23 mouse cellular contexts compared by ENCODE assay signal in genomic region chr9:68873838-68874237, GRCm38 (mm10).
A peak's percentile ranks its signal among the peaks of the same experiment; 100 is the strongest.
DNase-seq lines count a peak whose midpoint lies in the region; ATAC-seq and TF ChIP-seq lines count a peak whose summit lies in the region.
"Had no signal": no experiment of that assay in that cellular context is flagged by ENCODE, and none has a peak within 500 bp of the region (broad histone marks: within the 10 kb centered on the region; RNA-seq: fewer than 3 reads in every experiment).

No protein-coding gene starts in this region.

- H3K4me1 ChIP-seq in heart, embryonic 11.5 days (ENCODE audit: control insufficient read depth, insufficient read depth, low read length) = peaks cover 3% of the 10 kb centered on the region; the same call in 1 of the 2 replicates
- H3K4me1 ChIP-seq in limb, embryonic 10.5 days = peaks cover 81% of the 10 kb centered on the region
- no peaks in the 10 kb centered on the region for H3K4me1 ChIP-seq in lung, adult 2 months (ENCODE audit: control insufficient read depth, insufficient read depth, low read length)
- H3K4me1 ChIP-seq: forebrain, embryonic 15.5 days had no signal

- no peaks in the 10 kb centered on the region for H3K9me3 ChIP-seq in heart, embryonic 11.5 days (replicated peaks; ENCODE audit: control insufficient read depth, low read length)
- H3K9me3 ChIP-seq in limb, embryonic 10.5 days (replicated peaks) = no peaks in the 10 kb centered on the region
- H3K9me3 ChIP-seq: forebrain, embryonic 12.5 days; forebrain, embryonic 15.5 days; heart, embryonic 10.5 days; hindbrain, embryonic 12.5 days; hindbrain, embryonic 15.5 days had no signal

- no peak overlapping the region for H3K27ac ChIP-seq in heart, embryonic 11.5 days (ENCODE audit: low read depth, low read length)
- H3K27ac ChIP-seq in limb, embryonic 10.5 days = peak overlapping the region; percentile 58; the same call in 1 of the 2 replicates
- H3K27ac ChIP-seq: forebrain, embryonic 12.5 days; forebrain, embryonic 15.5 days; heart, adult 2 months; heart, embryonic 10.5 days; hindbrain, embryonic 12.5 days; hindbrain, embryonic 15.5 days had no signal

- no peak overlapping the region for H3K4me2 ChIP-seq in heart, embryonic 11.5 days
- H3K4me2 ChIP-seq: forebrain, embryonic 12.5 days; forebrain, embryonic 15.5 days; hindbrain, embryonic 12.5 days; hindbrain, embryonic 15.5 days had no signal

- H3K4me3 ChIP-seq in heart, embryonic 11.5 days (ENCODE audit: low read depth, low read length) = no peak overlapping the region
- H3K4me3 ChIP-seq in limb, embryonic 10.5 days = no peak overlapping the region
- H3K4me3 ChIP-seq in lung, adult 2 months (replicated peaks; ENCODE audit: extremely low read depth, low read depth, low read length) = no peak overlapping the region
- H3K4me3 ChIP-seq: erythroblast, embryonic 14.5 days; forebrain, embryonic 12.5 days; forebrain, embryonic 15.5 days; heart, adult 2 months; heart, embryonic 10.5 days; hindbrain, embryonic 12.5 days; hindbrain, embryonic 15.5 days had no signal

- no peak for TF ChIP-seq POLR2A in lung, adult 2 months (IDR thresholded peaks at IDR 0.05; ENCODE audit: borderline replicate concordance, extremely low read depth, low read depth, low read length)

- TF ChIP-seq CTCF in lung, adult 2 months (IDR thresholded peaks at IDR 0.05; ENCODE audit: insufficient read depth, low read length) = no peak

- H3K9ac ChIP-seq in heart, embryonic 11.5 days (ENCODE audit: low read depth, low read length) = no peak overlapping the region
- H3K9ac ChIP-seq: forebrain, embryonic 12.5 days; forebrain, embryonic 15.5 days; hindbrain, embryonic 12.5 days; hindbrain, embryonic 15.5 days had no signal

- H3K36me3 ChIP-seq in heart, embryonic 11.5 days (ENCODE audit: control insufficient read depth, insufficient read depth, low read length) = no peaks in the 10 kb centered on the region
- H3K36me3 ChIP-seq in limb, embryonic 10.5 days = no peaks in the 10 kb centered on the region
- H3K36me3 ChIP-seq: forebrain, embryonic 12.5 days; forebrain, embryonic 15.5 days; G1E; heart, embryonic 10.5 days; hindbrain, embryonic 12.5 days; hindbrain, embryonic 15.5 days had no signal

- ATAC-seq in heart, embryonic 11.5 days (replicated peaks; ENCODE audit: insufficient number of reproducible peaks, low FRiP score, low TSS enrichment) = no peak
- ATAC-seq: forebrain, embryonic 15.5 days; Patski had no signal

- WGBS in heart, embryonic 11.5 days (ENCODE audit: insufficient replicate concordance) = 89% methylated on average over 4 of the region's 4 CpGs
- 86% methylated on average over 4 of the region's 4 CpGs for WGBS in limb, embryonic 10.5 days
- 81% methylated on average over 4 of the region's 4 CpGs for WGBS in lung, adult 2 months

- H3K27me3 ChIP-seq in heart, embryonic 11.5 days (ENCODE audit: control insufficient read depth, insufficient read depth, low read length) = no peaks in the 10 kb centered on the region
- H3K27me3 ChIP-seq in limb, embryonic 10.5 days (ENCODE audit: low read depth, poor library complexity, severe bottlenecking) = no peaks in the 10 kb centered on the region
- H3K27me3 ChIP-seq: CH12.LX; forebrain, embryonic 15.5 days; hindbrain, embryonic 12.5 days; hindbrain, embryonic 15.5 days had no signal

- peak; percentile 92 for DNase-seq in heart, adult 11 months
- DNase-seq in kidney, postnatal 36 days = peak; percentile 15 to 45
- DNase-seq in kidney, postnatal 25 days = no peak
- DNase-seq in limb, embryonic 10.5 days (ENCODE audit: low spot score) = no peak
- no peak for DNase-seq in lung, adult 2 months
- DNase-seq: adrenal gland, postnatal 10 days; adrenal gland, postnatal 36 days; B cell, adult 2 months; cerebellum, adult 18-20 months; cerebellum, adult 9-11 months; cerebellum, postnatal 36 days; gastrocnemius, postnatal 25 days; heart, adult 2 months had no signal

Comparison
In these comparisons a context has a peak if more than half of its experiments do, and no peak if none do; other contexts are left out.
1. DNase-seq: peak in heart, adult 11 months (single experiment) and kidney, postnatal 36 days (2 of 2); none in kidney, postnatal 25 days (0 of 2), limb, embryonic 10.5 days (single experiment) and lung, adult 2 months (single experiment).